Mouse (Mus musculus): ENCODE results near the gene Kcnk3.

Kcnk3 gene

DNA sequence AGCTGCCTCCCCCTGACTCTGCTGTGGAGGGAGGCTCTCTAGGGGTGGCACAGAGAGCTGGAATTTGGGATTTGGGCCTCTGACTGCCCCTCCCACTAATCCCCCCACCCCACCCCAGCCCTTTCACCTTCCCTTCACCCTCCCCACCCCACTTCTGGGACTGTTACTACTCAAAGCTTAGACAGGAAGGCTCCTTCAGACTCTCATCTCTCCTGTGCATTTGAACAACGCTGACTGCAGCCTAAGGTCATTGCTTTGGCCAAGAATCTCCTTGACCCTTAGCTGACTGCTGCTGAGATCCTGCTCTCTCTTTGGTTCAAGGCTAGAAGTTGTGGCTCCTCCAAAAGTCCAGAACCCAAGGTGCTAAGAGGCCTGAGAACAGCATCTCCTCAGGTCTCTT is 23.1 kb downstream of the Kcnk3 start:
- ATAC-seq (ENCODE audit: insufficient number of reproducible peaks, low FRiP score, low TSS enrichment) = no peak

DNA sequence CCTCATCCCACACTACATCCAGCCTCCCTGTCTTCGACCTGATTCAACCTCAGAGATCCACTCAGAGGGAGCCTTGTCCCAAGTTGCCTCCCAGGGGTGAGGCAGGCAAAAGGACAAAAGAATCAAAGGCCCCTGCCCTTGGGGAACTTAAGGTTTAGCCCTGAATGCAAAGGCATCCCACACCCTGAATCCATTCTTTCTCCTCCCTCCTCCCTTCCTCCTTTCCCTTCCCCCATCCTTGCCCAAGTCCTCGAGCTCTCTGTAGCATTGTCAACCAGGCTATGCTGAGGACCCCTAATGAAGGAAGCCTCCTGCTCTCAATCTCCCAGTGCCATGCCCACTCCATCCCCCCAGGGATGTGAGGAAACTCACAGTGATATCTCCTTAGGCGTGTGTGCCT is 23.7 kb downstream of the Kcnk3 start:
- no peak for ATAC-seq (ENCODE audit: insufficient number of reproducible peaks, low FRiP score, low TSS enrichment)

DNA sequence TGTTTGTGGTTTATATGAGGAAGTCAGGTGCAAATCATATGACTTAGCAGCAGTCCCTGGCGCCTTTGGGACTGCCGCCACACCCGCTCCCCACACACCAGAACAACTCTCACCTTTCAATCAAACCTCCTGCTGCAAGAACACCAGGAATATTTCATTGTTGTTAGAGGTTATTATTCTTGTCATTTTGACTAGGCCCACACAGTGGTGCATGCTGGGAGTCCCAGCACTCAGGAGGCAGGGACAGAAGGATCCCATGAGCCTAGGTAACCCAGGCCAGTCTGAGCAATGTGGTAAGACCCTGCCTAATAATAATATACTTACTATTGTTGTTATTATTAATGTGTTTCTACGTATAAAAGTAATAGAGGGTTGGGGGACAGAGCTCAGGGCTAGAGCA is 24.6 kb downstream of the Kcnk3 start:
- no peak for ATAC-seq (ENCODE audit: insufficient number of reproducible peaks, low FRiP score, low TSS enrichment)

DNA sequence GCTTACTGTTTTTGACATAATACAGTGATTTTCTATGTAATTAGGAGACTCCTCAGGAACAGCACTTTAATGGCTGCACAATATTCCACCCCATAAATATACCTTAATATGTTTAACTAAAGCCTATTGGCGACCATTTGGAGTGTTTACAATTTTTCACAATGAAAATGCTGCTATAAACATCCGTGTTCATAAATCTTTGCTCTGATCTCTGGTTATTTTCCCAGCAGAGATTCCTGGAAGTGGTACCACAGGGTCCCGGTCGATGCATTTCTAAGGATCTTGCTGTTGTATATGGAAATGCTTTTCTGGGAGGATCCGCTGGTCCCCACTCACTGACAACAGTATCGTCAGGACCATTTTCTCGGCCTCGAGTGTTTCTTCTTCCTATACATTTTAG is 25.3 kb downstream of the Kcnk3 start:
- ATAC-seq (ENCODE audit: insufficient number of reproducible peaks, low FRiP score, low TSS enrichment) = no peak

DNA sequence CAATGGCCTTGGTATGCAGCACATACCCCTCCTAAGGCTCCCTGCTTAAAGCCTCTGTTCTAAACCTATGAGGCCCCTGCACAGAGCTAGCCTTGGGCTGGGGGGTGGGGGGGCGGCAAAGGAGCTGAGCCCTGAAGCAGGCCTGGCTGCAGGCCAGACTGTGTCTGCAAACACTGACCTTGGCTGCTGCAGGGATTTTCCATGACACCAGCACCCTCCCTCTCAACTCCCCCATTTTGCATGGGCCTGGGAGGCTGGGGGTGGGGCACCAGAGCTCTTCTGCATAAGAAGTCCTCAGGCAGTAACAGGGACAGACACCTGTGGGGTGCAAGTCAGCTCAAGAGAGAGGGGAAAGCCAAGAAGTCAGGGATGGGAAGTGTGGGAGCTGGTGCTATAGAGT is 26.3 kb downstream of the Kcnk3 start:
- no peak for ATAC-seq (ENCODE audit: insufficient number of reproducible peaks, low FRiP score, low TSS enrichment)

DNA sequence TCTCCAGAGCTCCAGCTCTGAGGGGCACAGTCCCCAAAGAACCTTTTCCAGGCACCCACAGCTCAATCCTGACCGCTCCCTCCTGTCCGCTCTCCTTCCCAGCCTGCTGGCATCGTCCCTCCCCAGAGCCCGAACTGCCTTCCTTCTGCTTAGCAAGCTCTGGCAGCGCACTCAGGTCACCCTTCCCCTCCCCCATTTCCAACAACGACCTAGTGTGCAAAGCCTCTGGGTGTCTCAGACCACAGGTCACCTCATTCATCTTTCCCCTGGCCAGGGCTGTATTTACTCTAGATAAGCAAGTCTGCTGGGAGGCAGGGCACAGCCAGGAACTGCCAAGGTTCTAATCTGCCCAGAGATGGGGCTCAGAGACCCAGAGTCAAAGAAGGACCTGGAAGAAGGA is 27.4 kb downstream of the Kcnk3 start:
- no peak for ATAC-seq (ENCODE audit: insufficient number of reproducible peaks, low FRiP score, low TSS enrichment)

DNA sequence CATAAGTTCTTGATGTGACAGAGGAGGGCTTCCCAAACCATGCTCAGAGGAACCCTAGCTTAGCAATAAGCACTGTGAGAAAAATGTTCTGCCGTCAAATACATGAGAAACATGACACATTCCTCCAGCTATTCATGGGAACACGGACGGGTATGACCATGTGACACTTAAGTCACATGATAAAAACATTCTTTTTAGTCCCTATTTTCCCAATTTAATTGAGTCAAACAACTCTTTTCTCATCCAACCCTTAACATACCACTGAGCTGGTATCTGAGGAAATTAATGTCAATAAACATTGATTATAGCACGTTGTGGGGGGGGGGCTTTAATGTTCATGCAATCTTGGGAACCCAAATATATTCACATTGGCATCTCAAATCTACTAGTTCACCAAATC is 27.8 kb downstream of the Kcnk3 start:
- no peak for ATAC-seq (ENCODE audit: insufficient number of reproducible peaks, low FRiP score, low TSS enrichment)

DNA sequence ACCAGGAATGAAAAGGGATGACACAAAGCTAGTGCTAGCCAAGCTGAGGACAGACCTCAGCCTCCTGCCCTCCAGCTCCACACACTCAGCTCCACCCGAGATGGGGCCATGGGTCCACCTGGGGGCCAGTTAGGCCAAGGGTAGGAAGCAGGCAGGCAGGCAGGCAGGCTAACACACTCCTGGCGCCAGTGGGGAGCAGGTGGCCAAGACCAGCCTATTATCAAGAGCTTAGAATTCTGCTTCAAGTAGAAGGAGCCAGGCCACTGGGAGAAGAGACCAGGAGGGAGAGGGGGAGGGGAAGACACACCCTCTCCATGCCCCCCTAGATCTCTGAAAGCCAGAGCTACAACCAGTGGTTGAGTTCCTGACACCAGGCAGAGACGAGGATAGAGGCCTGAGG is 28.7 kb downstream of the Kcnk3 start:
- no peak for ATAC-seq (ENCODE audit: insufficient number of reproducible peaks, low FRiP score, low TSS enrichment)

DNA sequence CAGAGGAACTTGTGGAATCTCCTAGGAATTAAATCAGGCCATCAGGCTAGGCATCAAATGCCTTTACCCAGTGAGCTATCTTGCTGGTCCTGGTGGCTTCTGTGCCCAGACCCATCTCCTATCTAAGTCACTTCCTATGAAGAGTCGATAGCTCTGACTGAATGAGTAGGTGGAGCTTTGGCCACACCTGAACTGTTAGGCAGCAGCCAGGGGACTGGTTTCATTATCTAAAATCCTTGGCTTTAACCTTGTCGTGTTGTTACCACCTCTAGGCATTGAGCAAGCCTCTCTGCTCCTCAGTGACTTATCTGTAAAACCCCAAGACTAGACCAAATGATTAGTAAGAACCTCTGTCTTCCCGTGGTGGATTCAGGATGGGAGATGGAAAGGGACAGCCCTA is 29.4 kb downstream of the Kcnk3 start:
- no peak for ATAC-seq (ENCODE audit: insufficient number of reproducible peaks, low FRiP score, low TSS enrichment)

DNA sequence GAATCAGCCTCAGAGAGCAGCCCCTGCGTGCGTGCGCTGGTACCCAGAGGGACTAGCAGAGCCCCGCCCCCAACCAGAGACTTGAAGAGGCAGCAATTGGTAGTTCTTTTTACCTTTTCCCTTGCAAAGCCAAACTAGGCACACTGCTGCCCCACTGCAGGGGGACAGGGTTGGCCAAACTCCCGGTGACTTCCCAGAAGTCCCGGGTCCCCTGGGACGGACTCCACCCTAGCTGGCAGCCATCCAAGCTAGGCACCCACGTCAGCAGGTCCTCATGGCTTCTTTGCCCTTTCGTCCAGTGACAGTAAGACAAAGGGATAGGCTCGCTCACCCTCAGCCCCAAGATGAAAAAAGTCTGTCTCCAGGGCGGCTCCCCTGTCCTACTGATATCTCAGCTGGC is 29.9 kb downstream of the Kcnk3 start:
- no peak for ATAC-seq (ENCODE audit: insufficient number of reproducible peaks, low FRiP score, low TSS enrichment)

DNA sequence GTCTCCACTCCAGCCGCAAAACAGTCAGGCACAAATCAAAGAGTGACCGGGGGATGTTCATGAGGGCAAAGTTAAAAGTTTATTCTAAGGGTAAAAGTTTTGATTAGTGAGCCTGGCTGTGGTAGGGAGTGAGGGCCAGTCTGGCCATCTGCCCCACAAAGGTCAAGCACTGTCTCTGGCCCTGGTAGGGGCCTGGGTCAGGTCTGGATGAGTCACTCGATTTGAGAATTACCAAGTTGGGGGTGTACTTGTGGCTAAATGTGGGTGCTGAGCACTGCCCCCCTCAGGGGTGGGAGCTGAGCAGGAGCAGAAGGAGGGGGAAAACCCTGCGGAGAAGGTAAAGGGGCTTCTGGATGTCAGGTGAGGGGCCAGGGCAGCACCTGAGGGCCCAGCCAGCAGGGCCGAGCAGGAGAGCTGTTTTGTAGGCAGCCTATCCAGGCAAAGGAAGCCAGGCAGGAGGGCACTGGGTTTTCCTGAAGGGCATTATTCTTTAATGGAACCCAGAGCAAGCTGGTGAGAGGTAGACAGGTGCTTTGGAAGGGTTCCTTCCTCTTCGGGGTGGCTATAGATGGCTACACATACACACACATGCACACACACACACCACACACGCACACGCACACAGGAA is 30.5 kb downstream of the Kcnk3 start:
- no peak for ATAC-seq (ENCODE audit: insufficient number of reproducible peaks, low FRiP score, low TSS enrichment)

DNA sequence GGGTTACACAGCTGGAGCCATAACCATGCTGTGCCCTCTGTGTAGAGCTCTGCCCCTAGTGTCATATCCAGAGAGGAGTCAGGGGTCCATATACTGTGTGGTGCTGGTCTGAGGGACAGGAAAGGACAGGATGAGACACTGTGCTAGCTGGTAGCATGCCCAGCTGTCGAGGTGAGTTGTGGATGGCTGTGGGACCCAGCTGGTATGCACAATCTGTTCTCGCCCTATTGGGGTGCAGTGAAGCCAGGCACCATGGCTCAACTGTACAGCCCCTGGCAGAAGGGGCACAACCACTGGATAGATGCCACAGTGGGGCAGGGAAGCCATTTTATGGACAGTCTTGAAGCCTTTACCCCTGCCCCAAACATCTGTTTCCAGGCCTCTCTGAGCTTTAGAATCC is 31.2 kb downstream of the Kcnk3 start:
- no peak for ATAC-seq (ENCODE audit: insufficient number of reproducible peaks, low FRiP score, low TSS enrichment)

DNA sequence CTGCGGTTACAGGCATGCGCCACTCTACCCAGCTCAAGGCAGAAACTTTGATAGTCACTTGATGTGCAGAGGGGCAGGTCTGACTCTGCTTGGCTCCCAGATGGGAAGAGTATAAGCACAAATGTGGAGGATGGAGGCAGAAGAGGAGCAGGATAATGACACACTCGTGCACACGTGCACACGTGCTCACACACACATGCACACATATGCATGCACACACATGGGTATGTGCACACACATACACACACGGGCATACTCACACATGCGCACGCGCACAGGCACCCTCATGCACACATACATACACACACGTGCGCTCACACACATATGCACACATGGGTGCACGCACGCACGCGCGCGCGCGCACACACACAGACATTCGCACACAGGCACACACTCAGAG is 32.6 kb downstream of the Kcnk3 start:
- no peak for ATAC-seq (ENCODE audit: insufficient number of reproducible peaks, low FRiP score, low TSS enrichment)

DNA sequence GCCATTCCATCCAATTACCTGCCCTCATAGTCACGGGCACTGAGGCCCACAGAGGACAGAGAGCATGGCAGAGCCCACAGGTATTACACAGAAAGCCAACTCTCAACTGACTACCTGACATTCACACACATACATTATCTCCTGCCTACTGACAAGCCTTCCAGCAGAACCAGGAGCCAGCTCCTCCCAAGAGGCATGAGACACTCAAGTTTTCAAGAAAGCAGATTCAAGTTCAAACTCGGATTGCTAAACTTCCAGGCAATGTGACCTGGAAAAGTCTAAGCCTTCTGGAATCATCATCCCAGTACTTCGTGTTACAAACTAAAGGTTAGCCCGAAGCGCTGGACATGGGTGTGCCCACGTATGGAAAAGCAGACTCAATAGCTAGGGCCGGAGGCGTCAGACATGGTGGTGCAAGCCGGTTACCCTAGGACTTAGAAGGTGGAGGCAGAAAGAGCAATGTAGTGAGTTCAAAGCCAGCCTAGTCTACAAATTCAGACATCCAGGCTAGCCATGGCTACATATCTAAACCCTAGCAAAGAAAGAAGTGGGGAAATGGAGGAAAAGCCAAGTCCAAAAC is 33.3 kb downstream of the Kcnk3 start:
- no peak for ATAC-seq (ENCODE audit: insufficient number of reproducible peaks, low FRiP score, low TSS enrichment)

DNA sequence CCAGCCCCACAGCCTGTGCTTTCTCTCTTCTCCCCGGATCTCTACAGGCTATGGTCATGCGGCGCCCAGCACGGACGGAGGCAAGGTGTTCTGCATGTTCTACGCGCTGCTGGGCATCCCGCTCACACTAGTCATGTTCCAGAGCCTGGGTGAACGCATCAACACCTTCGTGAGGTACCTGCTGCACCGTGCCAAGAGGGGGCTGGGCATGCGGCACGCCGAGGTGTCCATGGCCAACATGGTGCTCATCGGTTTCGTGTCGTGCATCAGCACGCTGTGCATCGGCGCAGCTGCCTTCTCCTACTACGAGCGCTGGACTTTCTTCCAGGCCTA is 33.8 kb downstream of the Kcnk3 start:
- ATAC-seq (ENCODE audit: insufficient number of reproducible peaks, low FRiP score, low TSS enrichment) = no peak

DNA sequence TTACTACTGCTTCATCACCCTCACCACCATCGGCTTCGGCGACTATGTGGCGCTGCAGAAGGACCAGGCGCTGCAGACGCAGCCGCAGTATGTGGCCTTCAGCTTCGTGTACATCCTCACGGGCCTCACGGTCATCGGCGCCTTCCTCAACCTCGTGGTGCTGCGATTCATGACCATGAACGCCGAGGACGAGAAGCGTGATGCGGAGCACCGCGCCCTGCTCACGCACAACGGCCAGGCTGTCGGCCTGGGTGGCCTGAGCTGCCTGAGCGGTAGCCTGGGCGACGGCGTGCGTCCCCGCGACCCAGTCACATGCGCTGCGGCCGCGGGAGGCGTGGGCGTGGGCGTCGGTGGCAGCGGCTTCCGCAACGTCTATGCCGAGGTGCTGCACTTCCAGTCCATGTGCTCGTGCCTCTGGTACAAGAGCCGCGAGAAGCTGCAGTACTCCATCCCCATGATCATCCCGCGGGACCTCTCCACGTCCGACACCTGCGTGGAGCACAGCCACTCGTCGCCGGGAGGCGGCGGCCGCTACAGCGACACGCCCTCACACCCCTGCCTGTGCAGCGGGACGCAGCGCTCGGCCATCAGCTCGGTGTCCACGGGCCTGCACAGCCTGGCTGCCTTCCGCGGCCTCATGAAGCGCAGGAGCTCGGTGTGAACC is 34.3 kb downstream of the Kcnk3 start:
- ATAC-seq (ENCODE audit: insufficient number of reproducible peaks, low FRiP score, low TSS enrichment) = no peak

DNA sequence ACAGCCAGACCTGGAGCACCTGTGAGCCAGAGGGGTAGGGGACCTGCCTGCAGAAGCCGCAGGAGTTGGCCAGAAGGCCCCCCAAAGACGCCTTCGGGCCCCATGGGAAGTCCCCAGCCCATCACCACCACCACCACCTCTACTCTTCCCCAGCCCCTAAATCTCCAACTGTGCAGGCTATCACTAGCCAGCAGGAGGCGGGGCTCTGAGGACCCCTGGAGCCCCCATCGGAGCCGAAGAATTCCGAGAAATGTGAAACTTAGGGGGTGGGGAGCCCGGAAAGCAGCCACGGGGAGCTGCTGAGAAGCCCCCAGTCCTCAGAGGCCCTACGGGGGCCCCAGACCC is 34.8 kb downstream of the Kcnk3 start:
- ATAC-seq (ENCODE audit: insufficient number of reproducible peaks, low FRiP score, low TSS enrichment) = no peak

DNA sequence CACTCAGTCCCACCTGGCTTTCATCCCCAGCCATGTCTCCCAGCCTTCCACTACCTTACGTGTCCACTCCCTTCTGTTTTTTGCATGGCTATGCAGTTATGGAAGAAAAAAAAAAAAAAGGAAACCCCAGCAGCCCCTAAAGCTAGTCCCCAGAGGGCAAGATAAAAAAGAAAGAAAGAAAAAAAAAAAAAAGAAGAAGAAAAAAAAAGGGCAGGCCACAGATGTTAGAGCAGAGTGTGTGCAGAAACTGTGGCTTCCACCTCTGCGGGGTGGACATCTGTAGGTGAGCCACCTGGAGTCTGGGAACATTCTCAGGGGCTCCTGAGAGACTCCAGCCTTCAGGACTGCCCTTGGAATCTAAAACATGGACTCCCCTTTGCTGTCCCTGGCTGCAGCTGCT is 35.4 kb downstream of the Kcnk3 start:
- no peak for ATAC-seq (ENCODE audit: insufficient number of reproducible peaks, low FRiP score, low TSS enrichment)

DNA sequence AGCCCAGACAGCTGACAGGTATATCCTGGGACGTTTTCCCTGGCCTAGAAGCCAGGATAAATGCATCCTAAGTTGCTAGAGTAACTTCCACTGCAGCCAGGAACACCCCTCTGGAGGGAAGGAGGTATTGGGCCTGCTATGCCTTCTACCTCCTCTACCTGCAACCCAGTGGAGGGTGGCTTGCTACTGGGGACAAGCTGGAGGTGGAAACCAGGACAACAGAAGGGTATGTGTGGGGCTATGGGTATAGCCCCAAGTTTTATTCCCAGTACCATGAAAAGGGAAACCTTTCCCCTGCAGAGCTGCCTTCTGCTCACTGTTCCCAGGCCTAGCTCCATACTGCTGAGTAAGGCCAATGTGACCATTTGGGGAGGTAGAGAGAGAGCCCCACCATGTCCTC is 36.3 kb downstream of the Kcnk3 start:
- no peak for ATAC-seq (ENCODE audit: insufficient number of reproducible peaks, low FRiP score, low TSS enrichment)

DNA sequence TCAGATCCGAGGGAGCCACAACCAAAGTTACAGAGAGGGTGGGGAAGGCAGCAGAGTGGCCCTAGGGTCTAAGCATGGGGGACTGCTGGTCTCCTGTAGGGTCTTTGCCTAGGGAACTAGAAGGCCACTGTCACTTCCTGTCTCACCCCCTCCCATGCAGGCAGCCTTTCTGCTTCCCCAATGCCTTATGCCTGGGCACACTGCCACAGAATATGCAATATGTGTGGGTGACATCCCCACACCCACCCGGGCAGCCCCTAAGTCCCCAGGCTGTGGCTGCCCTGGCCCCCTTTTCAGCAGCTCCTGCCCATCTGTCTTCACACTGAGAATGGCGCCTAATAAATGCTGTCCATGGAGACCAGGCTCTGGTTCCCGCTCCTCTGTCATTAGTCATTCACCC is 36.9 kb downstream of the Kcnk3 start:
- ATAC-seq (ENCODE audit: insufficient number of reproducible peaks, low FRiP score, low TSS enrichment) = no peak

DNA sequence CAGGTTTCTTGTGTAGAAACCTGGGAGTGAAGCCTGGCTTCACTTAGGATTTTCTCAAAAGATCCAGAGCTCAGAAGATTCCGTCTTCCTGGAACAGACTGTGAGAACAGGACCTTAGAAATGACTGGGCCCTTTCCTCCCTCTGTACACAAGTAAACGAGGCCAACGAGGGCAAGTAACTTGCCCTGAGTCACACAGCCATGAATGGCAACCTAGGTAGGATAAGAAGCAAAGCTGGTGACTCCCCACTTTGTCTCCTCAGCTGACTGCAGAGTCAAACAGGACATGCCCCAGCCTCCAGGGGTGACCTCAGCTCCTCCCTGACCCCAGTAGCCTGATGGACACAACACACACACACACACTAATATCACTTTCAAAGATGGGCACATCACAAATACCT is 37.4 kb downstream of the Kcnk3 start:
- no peak for ATAC-seq (ENCODE audit: insufficient number of reproducible peaks, low FRiP score, low TSS enrichment)

DNA sequence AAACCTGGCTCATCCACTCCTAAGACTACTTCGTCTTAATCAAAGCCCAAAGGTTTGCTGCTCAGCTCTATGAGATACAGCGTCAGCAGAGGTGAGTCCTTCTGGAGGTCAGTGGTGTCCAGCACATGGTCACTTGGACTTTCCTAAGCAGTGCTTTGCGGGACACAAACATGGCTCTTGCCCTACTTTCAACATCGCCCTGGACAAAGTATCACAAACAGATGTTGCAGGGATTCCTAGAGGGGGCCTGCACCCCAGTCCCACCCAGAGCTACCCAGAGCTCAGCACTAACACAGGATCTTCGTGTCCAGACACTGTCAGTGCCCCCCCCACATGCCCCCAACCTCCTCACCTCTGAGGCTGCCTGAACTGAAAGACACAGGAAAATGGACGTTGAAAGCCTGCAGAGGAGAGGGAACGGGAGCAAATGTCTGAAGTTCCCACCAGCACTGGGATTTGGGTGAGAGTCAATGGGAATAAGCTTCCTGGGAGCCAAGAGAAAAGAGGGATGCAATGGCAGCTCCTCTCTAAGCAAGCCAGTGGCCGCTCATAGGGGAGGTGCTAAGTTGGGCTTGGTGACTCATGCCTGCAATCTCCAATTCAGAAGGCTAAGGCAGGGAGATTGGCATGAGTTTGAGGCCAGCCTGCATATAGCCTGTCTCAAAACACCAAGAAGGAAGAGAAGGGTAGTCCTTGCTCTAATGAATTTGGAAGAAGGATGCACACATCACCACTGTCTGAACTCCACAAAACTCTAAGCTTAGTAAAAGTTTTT is 38.5 kb downstream of the Kcnk3 start:
- ATAC-seq (ENCODE audit: insufficient number of reproducible peaks, low FRiP score, low TSS enrichment) = no peak

All from cerebellum, adult (tissue).